Mouse (Mus musculus): ENCODE measurements at regions not wholly inside any gene's neighbourhood (a gene's known extent, or its start where the extent isn't known, plus 50 kb on each side); places are given as distances from the start of the nearest gene placed in this dataset.

DNA sequence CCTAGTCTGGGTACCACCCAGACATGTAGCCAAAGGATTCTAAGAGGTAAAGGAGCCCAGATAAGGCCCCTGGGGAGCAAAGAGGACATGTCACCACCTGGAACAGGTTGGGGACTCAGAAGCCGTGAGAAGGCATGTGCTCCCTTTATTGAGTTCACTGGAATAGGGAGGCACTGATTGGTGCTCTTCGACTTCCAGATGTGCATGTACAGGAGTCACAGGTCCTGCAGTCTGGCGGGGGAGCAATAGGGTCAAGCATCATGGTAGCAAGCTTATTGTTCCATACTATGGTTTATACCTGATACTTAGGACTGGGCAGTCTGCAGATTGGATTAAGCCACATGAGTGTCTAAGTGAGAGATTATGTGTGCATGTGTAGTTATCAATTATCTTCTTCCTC, 56.9 kb upstream of the Gata5 start:
- TF ChIP-seq GATA1 (IDR thresholded peaks at IDR 0.05; ENCODE audit: borderline replicate concordance, low read length) (no peak), FLI1 (IDR thresholded peaks at IDR 0.05; ENCODE audit: low read length) (no peak)

Data from megakaryocyte, embryonic 14.5 days (primary cell).